Mouse (Mus musculus): ENCODE data around the gene Tfb1m. TPM values are rescaled to one million over a fixed set of nuclear protein-coding genes. Genes with fewer than 3 reads are reported as not detected.

Tfb1m gene
- total and polyA plus RNA-seq, 3 experiments = 21.0 to 46.8 (median 29.4) TPM

DNA sequence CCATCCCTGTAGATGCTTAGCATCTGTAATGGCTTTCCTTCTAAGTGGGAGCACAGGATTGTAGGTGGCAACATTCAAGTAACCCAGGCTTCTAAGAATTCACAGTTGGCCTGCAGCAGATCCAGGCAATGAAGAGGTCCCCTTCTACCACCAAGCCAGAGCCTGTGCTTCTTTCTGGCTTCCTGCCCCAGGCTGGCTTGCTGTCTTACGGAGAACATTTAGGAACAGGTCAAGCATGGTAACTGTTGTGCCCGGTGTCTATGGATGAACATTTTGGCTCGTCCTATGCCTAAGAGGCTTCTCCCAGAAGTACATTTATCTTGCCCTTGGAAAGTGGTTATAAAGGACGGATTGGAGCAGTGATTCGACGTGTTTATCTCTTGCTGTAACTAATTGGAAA, 65.9 kb downstream of the Tfb1m start:
- Histone ChIP-seq H3K9ac (ENCODE audit: insufficient read depth, low read depth) (no peak overlapping the region), H3K9me3 (replicated peaks; ENCODE audit: low read length) (no peaks in the 10 kb centered on the region), H3K27me3 (replicated peaks) (no peaks in the 10 kb centered on the region), H3K4me1 (ENCODE audit: control insufficient read depth in 1 of 2, insufficient read depth in 2 of 2) (no peaks in the 10 kb centered on the region), H3K4me2 (ENCODE audit: insufficient read depth, low read depth, poor library complexity, severe bottlenecking) (no peak overlapping the region), H3K79me2 (replicated peaks; ENCODE audit: control insufficient read depth, extremely low read depth, insufficient read depth, poor library complexity, severe bottlenecking) (no peaks in the 10 kb centered on the region), H3K27ac (ENCODE audit: insufficient read depth, low read depth) (no peak overlapping the region), H3K4me3 (replicated peaks in 1 of 3; ENCODE audit: low read depth in 2 of 3, low read length in 2 of 3, poor library complexity in 1 of 3) (no peak overlapping the region), H3K36me3 (replicated peaks in 1 of 2; ENCODE audit: control insufficient read depth in 1 of 2, insufficient read depth in 1 of 2, low read length in 1 of 2) (peaks cover 3 to 66% of the 10 kb centered on the region in 2 experiments)
- in situ Hi-C loops (cut with MboI; ENCODE audit: low pct_ligation_motif_present, low pct_unique_long_range_greater_than_20kb, low sequenced_read_pairs) = no loop called here
- no peak for DNase-seq (ENCODE audit: extremely low read depth)
- dilution Hi-C loops (cut with MboI; ENCODE audit: extremely low pct_ligation_motif_present, extremely low pct_unique_long_range_greater_than_20kb, low sequenced_read_pairs) = no loop called here
- no peak for TF ChIP-seq MXI1 (IDR thresholded peaks at IDR 0.05; ENCODE audit: low read depth, low read length)
- TF ChIP-seq JUN (IDR thresholded peaks at IDR 0.05; ENCODE audit: insufficient read depth, low read depth, low read length) = no peak

GRCm38 (mm10) chr17:3491065-3491464, 66.5 kb downstream of the Tfb1m start:
- no peak overlapping the region for H3K4me2 ChIP-seq (ENCODE audit: insufficient read depth, low read depth, poor library complexity, severe bottlenecking)
- H3K9ac ChIP-seq (ENCODE audit: insufficient read depth, low read depth) = no peak overlapping the region
- H3K27me3 ChIP-seq (replicated peaks) = no peaks in the 10 kb centered on the region
- no peak overlapping the region for H3K27ac ChIP-seq (ENCODE audit: insufficient read depth, low read depth)
- TF ChIP-seq EP300 (IDR thresholded peaks at IDR 0.05; ENCODE audit: low read length) (no peak), NELFE (IDR thresholded peaks at IDR 0.05; ENCODE audit: low read depth, low read length) (no peak), SMC3 (IDR thresholded peaks at IDR 0.05; ENCODE audit: low read depth, low read length) (no peak), CTCF (conservative IDR thresholded peaks at IDR 0.05 in 1 of 2, IDR thresholded peaks at IDR 0.05 in 1 of 2; ENCODE audit: low read depth in 2 of 2, low read length in 2 of 2) (no peak), MXI1 (IDR thresholded peaks at IDR 0.05; ENCODE audit: low read depth, low read length) (no peak), ELF1 (IDR thresholded peaks at IDR 0.05; ENCODE audit: low read depth, low read length) (no peak), ZMIZ1 (IDR thresholded peaks at IDR 0.05; ENCODE audit: low read depth, low read length) (no peak), MYC (IDR thresholded peaks at IDR 0.05; ENCODE audit: low read depth, low read length) (no peak), GABPA (IDR thresholded peaks at IDR 0.05; ENCODE audit: insufficient replicate concordance, low read depth, low read length) (no peak), SIN3A (IDR thresholded peaks at IDR 0.05; ENCODE audit: low read length) (no peak), CHD2 (IDR thresholded peaks at IDR 0.05; ENCODE audit: low read length) (no peak), JUN (IDR thresholded peaks at IDR 0.05; ENCODE audit: insufficient read depth, low read depth, low read length) (no peak), ZNF384 (IDR thresholded peaks at IDR 0.05; ENCODE audit: low read depth, low read length) (no peak), MEF2A (IDR thresholded peaks at IDR 0.05; ENCODE audit: borderline replicate concordance, low read depth, low read length) (no peak), JUND (conservative IDR thresholded peaks at IDR 0.05; ENCODE audit: low read depth, low read length) (no peak), KAT2A (IDR thresholded peaks at IDR 0.05; ENCODE audit: insufficient replicate concordance, low read length) (no peak), USF1 (IDR thresholded peaks at IDR 0.05; ENCODE audit: low read depth, low read length) (no peak)
- H3K9me3 ChIP-seq (replicated peaks; ENCODE audit: low read length) = no peaks in the 10 kb centered on the region
- H3K4me3 ChIP-seq (replicated peaks in 1 of 3; ENCODE audit: low read depth in 2 of 3, low read length in 2 of 3, poor library complexity in 1 of 3) = no peak overlapping the region
- no peaks in the 10 kb centered on the region for H3K79me2 ChIP-seq (replicated peaks; ENCODE audit: control insufficient read depth, extremely low read depth, insufficient read depth, poor library complexity, severe bottlenecking)
- in situ Hi-C loops (cut with MboI; ENCODE audit: low pct_ligation_motif_present, low pct_unique_long_range_greater_than_20kb, low sequenced_read_pairs) (no loop called here), dilution Hi-C loops (cut with MboI; ENCODE audit: extremely low pct_ligation_motif_present, extremely low pct_unique_long_range_greater_than_20kb, low sequenced_read_pairs) (no loop called here)
- no peak for DNase-seq (ENCODE audit: extremely low read depth)
- no peaks in the 10 kb centered on the region for H3K4me1 ChIP-seq (ENCODE audit: control insufficient read depth in 1 of 2, insufficient read depth in 2 of 2)
- peaks cover 3 to 70% of the 10 kb centered on the region in 2 experiments for H3K36me3 ChIP-seq (replicated peaks in 1 of 2; ENCODE audit: control insufficient read depth in 1 of 2, insufficient read depth in 1 of 2, low read length in 1 of 2)
